Comparison of ENCODE assay signal across 9 mouse cellular contexts in genomic region chr9:105827791-105828385, GRCm38 (mm10). TPM values are rescaled to one million over a fixed set of nuclear protein-coding genes. Genes with fewer than 3 reads are reported as not detected.
DNase-seq lines count a peak whose midpoint lies in the region; ATAC-seq lines count a peak whose summit lies in the region.
"Had no signal": no experiment of that assay in that cellular context is flagged by ENCODE, and none has a peak within 500 bp of the region (broad histone marks: within the 10 kb centered on the region; RNA-seq: fewer than 3 reads in every experiment).

Gene Col6a6 (minus strand): TSS chr9:105828160.

- peaks cover 7% of the 10 kb centered on the region for H3K4me1 ChIP-seq in kidney, embryonic 14.5 days (ENCODE audit: control insufficient read depth, insufficient read depth, low read length)
- peaks cover 3% of the 10 kb centered on the region; the same call in 1 of the 2 replicates for H3K4me1 ChIP-seq in hindbrain, embryonic 16.5 days (ENCODE audit: control insufficient read depth, insufficient read depth, low read depth, low read length)
- peaks cover 5% of the 10 kb centered on the region; the same call in 1 of the 2 replicates for H3K4me1 ChIP-seq in neural tube, embryonic 13.5 days (replicated peaks)

- WGBS in kidney, embryonic 14.5 days = 7% methylated on average over 20 of the region's 20 CpGs
- 19% methylated on average over 20 of the region's 20 CpGs for WGBS in hindbrain, embryonic 16.5 days
- 22% methylated on average over 20 of the region's 20 CpGs for WGBS in neural tube, embryonic 13.5 days

- H3K4me3 ChIP-seq in kidney, embryonic 14.5 days (ENCODE audit: low read length) = peak within 1 kb of the TSS; percentile 30
- no peak within 1 kb of the TSS for H3K4me3 ChIP-seq in hindbrain, embryonic 16.5 days (ENCODE audit: low read length)
- no peak within 1 kb of the TSS for H3K4me3 ChIP-seq in neural tube, embryonic 13.5 days

- intact Hi-C loops in gastrocnemius, postnatal 14 days (cut with DNase I; ENCODE audit: low total_unique reads) = no loop called here

- no peaks in the 10 kb centered on the region for H3K36me3 ChIP-seq in kidney, embryonic 14.5 days (ENCODE audit: control insufficient read depth, insufficient read depth, low read length)
- no peaks in the 10 kb centered on the region for H3K36me3 ChIP-seq in hindbrain, embryonic 16.5 days (ENCODE audit: control insufficient read depth, insufficient read depth, low read length)
- no peaks in the 10 kb centered on the region for H3K36me3 ChIP-seq in neural tube, embryonic 13.5 days

- H3K4me2 ChIP-seq in kidney, embryonic 14.5 days (replicated peaks; ENCODE audit: low read depth, low read length) = peak within 1 kb of the TSS; percentile 45
- H3K4me2 ChIP-seq in hindbrain, embryonic 16.5 days (ENCODE audit: low read length) = peak within 1 kb of the TSS; percentile 47
- peak within 1 kb of the TSS; percentile 40 for H3K4me2 ChIP-seq in neural tube, embryonic 13.5 days

- peak; percentile 82 for ATAC-seq in kidney, embryonic 14.5 days (ENCODE audit: low FRiP score, low TSS enrichment)
- ATAC-seq in hindbrain, embryonic 16.5 days = no peak; the same call in 1 of the 2 replicates
- no peak for ATAC-seq in neural tube, embryonic 13.5 days (ENCODE audit: low read depth)

- DNase-seq in kidney, postnatal 10 days = no peak
- peak; percentile 57 for DNase-seq in gastrocnemius, postnatal 14 days
- no peak for DNase-seq in cerebellum, adult 8-10 months
- no peak for DNase-seq in layer of hippocampus, adult 11-12 months (ENCODE audit: low spot score)
- no peak for DNase-seq in adrenal gland, adult 8-10 months
- DNase-seq: thymus, postnatal 4 days had no signal

- no peaks in the 10 kb centered on the region for H3K9me3 ChIP-seq in kidney, embryonic 14.5 days (ENCODE audit: control insufficient read depth, low read length)
- no peaks in the 10 kb centered on the region for H3K9me3 ChIP-seq in hindbrain, embryonic 16.5 days (ENCODE audit: control insufficient read depth, low read length)
- H3K9me3 ChIP-seq in neural tube, embryonic 13.5 days = no peaks in the 10 kb centered on the region

- H3K27me3 ChIP-seq in kidney, embryonic 14.5 days (ENCODE audit: control insufficient read depth, insufficient read depth, low read length) = 0 out of 2 replicates have a peak, but pooled peaks cover 3% of the 10 kb centered on the region
- H3K27me3 ChIP-seq in hindbrain, embryonic 16.5 days (replicated peaks; ENCODE audit: control insufficient read depth, insufficient read depth, low read length) = no peaks in the 10 kb centered on the region; the same call in 1 of the 2 replicates
- peaks cover 17% of the 10 kb centered on the region; the same call in 1 of the 2 replicates for H3K27me3 ChIP-seq in neural tube, embryonic 13.5 days

- H3K9ac ChIP-seq in kidney, embryonic 14.5 days (ENCODE audit: low read depth, low read length) = peak within 1 kb of the TSS; percentile 40; the same call in 1 of the 2 replicates
- H3K9ac ChIP-seq in hindbrain, embryonic 16.5 days (ENCODE audit: low read depth, low read length) = no peak within 1 kb of the TSS
- H3K9ac ChIP-seq in neural tube, embryonic 13.5 days = no peak within 1 kb of the TSS

- no peak within 1 kb of the TSS; the same call in 1 of the 2 replicates for H3K27ac ChIP-seq in kidney, embryonic 14.5 days (ENCODE audit: low read depth, low read length)
- H3K27ac ChIP-seq in hindbrain, embryonic 16.5 days (ENCODE audit: low read depth, low read length) = no peak within 1 kb of the TSS
- H3K27ac ChIP-seq in neural tube, embryonic 13.5 days (replicated peaks) = no peak within 1 kb of the TSS

RNA-seq across cellular contexts. Expression of gene Col6a6, which starts in this region (rescaled TPM):
- polyA plus RNA-seq in kidney, embryonic 14.5 days (2014; fragmentation: Nextera tagmentation; extraction: Ambion mirVana) = 0.64 and 0.83 TPM in 2 replicates
- total RNA-seq in gastrocnemius, postnatal 14 days (2021) = 10 to 100 TPM; 13.2 to 17.7 TPM
- 0.25 and 0.34 TPM in 2 replicates for polyA plus RNA-seq in hindbrain, embryonic 16.5 days (2015; fragmentation: Nextera tagmentation; extraction: Ambion mirVana)
- polyA plus RNA-seq in neural tube, embryonic 13.5 days (2015; fragmentation: Nextera tagmentation; extraction: Ambion mirVana) = 0.18 and 0.33 TPM in 2 replicates
- total RNA-seq in adrenal gland, adult 8-10 months (2022) = 1 to 10 TPM in 3 of 4 experiments, under 1 TPM in 1; 0.80 to 2.6 (median 1.6) TPM

Comparison
In these comparisons a context has a peak if more than half of its experiments do, and no peak if none do; other contexts are left out.
1. Peak in ATAC-seq, H3K4me3 ChIP-seq, H3K9ac ChIP-seq and H3K4me2 ChIP-seq in kidney, embryonic 14.5 days; RNA of the gene not detected or under 1 TPM.